Mouse (Mus musculus) kidney, embryonic 16.5 days (tissue): ENCODE measurements around the gene Sqstm1. TPM values are rescaled to one million over a fixed set of nuclear protein-coding genes. Genes with fewer than 3 reads are reported as not detected.

Source experiments
- microRNA-seq: library from miRNA; unstranded; fragments of <30 nt; microRNA quantifications from one replicate; pipeline ENCODE4, GENCODE M21; 2016
- polyA plus RNA-seq: library from polyadenylated mRNA; unstranded; fragments of >200 nt; fragmentation: Nextera tagmentation; extraction: Ambion mirVana; gene quantifications from 2 replicates; pipeline ENCODE4 v1.2.1, GENCODE M21; 2015

Gene Sqstm1
- polyA plus RNA-seq, 1 experiment from 2014 or later = 338 TPM

Small RNA genes within 50 kb of the gene (microRNA-seq; reads per million reads assigned to microRNA genes)
- not detected for gene Mir6919

Other genes with a start within 250 kb of the Sqstm1 start
- gene Rnf130, start 185.5 kb downstream of the Sqstm1 start, polyA plus RNA-seq = 33.8 and 50.6 TPM in 2 replicates
- 44.3 and 47.2 TPM in 2 replicates for gene Tbc1d9b, start 79.4 kb downstream of the Sqstm1 start, polyA plus RNA-seq
- gene Mrnip, start 36.4 kb downstream of the Sqstm1 start, polyA plus RNA-seq = 21.7 and 23.2 TPM in 2 replicates
- gene Mgat4b, start 63 bp upstream of the Sqstm1 start, polyA plus RNA-seq = 9.8 and 11.9 TPM in 2 replicates
- 2.5 and 2.8 TPM in 2 replicates for gene Ltc4s, start 27.8 kb upstream of the Sqstm1 start, polyA plus RNA-seq
- 5.2 and 6.3 TPM in 2 replicates for gene Maml1, start 81.5 kb upstream of the Sqstm1 start, polyA plus RNA-seq
- 393 and 397 TPM in 2 replicates for gene Canx, start 114.8 kb upstream of the Sqstm1 start, polyA plus RNA-seq
- 0.55 and 0.71 TPM in 2 replicates for gene Cby3, start 143.6 kb upstream of the Sqstm1 start, polyA plus RNA-seq
- gene Hnrnph1, start 166.2 kb upstream of the Sqstm1 start, polyA plus RNA-seq = 500 and 509 TPM in 2 replicates
- gene Rufy1, start 220.3 kb upstream of the Sqstm1 start, polyA plus RNA-seq = 27.4 and 27.5 TPM in 2 replicates